Mouse (Mus musculus) telencephalon, adult 2 months (tissue): ENCODE measurements at regions not wholly inside any gene's neighbourhood (a gene's known extent, or its start where the extent isn't known, plus 50 kb on each side); places are given as distances from the start of the nearest gene placed in this dataset.

Experiments used
- DNase-seq: peaks from one replicate; pipeline ENCODE4 v3.0.0-alpha.2; 2011; ENCODE audit warnings: low read depth, low spot score

DNA sequence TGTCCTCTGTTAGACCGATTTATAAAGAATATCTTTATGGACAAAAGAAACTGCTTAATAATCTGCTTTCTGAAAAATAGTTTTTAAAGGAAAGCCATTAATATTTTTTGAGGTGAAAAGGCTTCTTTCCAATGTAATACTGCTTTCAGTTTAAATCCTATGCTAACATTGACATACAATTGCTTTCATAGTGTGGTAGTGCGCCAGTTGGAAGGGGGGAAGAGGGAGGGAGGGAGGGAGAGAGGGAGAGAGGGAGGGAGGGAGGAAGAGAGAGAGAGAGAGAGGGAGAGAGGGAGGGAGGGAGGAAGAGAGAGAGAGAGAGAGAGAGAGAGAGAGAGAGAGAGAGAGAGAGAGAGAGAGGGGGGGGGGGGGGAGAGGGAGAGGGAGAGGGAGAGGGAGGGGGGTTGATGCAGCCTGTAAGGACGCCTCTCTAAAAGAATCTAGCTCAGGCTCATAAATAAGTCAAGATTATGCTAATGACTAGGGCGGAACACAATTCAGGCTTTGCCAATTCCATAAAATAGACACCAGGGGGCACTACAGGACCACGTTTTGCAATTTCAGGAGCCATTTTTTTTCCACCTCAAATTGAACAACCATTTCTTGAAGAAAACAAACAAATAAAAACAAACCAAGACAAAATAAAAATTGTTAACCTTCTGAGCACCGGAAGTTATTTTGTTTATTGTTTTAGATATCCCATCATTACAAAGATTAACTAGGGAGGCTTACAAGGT lies 223.6 kb upstream of the Nfe2l3 start:
- DNase-seq = peak; percentile 67

DNA sequence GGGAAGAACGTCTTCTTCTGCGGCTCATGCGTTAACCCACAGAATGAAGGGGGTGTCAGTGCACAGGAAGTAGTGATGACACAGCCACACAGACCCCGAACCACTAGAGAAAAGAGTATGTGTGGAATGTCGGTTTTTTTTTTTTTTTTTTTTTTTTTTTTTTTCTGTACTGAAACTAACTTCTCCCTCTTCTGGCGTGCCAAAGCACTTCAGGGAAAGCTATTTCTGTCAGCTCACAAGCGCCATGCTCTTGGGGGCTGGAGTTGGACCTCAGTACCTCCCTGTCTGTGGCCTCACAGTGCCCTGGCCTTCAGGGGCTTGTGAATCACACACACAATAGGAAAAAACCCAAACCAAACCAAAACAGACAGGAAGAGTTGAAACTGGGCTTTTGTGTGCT lies 221.1 kb upstream of the Nfe2l3 start:
- DNase-seq = no peak

DNA sequence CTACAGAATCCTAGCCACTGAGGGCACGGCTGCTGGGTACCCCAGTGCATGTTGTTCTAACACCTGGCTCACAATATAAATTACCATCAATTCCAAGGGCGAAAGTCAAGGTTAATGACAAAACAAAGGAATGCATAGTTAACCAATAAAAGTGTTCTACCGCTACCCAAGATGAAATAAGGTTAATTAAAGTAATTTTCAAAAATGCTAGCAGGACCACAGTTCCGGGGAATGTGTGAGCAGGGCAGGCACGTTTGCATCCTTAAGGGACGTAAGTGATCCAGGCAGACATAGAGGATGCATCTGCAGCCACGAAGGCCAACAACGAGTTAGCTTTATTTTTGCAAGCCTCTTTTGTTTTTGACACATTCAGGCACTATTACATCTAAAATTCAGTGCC lies 220.3 kb upstream of the Nfe2l3 start:
- DNase-seq = no peak

DNA sequence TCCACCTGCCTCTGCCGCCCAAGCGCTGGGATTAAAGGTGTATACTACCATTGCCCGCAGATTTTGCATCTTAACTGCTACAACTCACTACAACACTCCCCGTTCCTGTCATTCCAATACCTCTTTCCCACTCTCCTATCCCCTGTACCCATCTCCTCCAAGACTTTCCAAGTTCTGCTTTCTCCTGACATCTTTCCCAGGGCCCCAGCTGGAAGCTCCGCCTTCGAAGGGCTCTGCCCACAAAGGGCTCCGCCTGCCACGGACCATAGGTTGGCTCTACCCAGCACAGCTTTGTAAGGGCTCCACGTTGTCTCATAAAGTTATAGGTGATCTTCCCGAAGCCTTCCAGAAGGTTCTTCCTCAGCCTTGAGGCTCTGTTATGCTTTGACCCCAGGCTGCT lies 217.1 kb upstream of the Nfe2l3 start:
- no peak for DNase-seq

DNA sequence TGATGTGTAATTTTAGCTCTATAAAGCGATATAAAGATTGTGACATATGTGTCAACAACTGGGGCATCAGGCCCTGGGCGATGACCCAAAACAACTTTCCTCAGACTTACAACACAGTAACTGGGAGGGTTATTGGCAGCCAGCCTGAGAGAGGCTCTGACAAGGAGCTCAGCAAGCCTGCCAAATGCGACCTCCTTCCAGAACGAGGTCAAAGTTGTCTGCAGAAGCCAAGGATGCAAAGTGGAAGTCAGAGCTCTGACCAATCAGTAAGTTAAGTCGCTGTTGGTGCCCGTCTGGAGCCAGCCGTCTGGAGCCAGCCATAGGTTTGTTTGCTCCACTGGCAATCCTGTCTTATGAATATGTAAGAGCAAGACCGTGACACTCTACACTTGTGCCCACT lies 216.0 kb upstream of the Nfe2l3 start:
- no peak for DNase-seq

DNA sequence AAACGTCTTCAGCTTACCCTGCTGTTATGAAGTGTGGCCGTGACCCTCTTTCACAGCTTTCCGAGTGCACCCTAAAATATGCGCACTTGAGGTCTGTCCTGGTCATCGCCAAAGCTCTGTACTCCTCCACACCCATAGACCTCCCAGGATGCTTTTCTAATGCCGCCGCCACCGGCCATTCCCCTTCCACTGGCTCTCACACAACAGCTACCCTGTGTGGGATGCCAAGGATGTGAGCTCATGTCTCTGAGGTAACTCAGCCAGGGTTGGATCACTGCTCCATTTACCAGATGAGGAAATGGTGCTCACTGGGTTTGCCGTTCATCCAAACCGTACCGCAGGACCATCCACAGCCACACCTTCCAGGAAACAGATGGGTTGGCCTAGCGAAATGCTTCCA lies 212.8 kb upstream of the Nfe2l3 start:
- no peak for DNase-seq

DNA sequence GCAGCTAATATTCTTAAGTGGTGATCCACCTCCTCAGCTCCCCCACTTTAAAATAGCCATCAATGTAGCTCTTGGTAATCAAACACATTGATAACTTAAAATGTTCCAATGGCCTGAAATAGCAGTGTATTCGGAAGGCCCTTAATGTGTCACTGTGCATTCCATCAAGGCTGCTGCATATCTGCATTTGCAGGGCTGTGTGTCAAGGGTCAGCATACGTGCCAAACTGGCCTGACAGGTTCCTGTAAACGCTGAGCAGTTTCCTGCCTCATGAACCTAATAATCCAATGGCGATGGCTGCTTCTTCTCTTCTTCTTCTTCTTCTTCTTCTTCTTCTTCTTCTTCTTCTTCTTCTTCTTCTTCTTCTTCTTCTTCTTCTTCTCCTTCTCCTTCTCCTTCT lies 211.7 kb upstream of the Nfe2l3 start:
- DNase-seq = no peak

DNA sequence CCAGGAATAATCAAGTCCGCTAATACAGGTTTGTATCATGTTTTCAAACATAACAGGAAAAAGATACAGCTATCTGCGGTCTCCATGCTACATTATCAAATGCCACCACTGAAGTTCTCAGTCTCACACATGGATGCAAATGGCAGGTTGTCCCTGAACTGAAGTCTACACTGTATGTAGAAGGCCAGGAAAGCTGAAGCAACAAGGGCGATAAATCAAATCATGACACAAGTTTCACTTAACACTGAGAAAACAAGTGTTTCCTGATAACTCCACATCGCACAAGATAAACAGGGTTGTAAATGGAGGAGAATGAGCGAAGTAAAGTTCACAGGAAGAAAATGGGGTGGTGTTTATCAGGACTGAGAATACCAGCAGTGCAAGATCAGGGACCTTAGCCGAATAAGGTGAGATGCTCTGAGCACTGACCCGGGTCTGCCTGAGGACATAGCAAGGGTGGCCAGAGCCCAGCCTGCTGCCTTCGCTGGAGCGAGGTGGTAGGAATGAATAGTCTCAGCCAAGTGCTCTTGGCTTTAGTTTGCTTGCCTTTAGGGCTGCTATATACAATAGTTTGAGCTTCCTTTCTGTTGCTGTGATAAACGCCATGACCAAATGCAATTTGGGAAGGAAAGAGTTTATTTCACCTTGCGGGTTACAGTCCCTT lies 196.3 kb upstream of the Nfe2l3 start:
- no peak for DNase-seq

DNA sequence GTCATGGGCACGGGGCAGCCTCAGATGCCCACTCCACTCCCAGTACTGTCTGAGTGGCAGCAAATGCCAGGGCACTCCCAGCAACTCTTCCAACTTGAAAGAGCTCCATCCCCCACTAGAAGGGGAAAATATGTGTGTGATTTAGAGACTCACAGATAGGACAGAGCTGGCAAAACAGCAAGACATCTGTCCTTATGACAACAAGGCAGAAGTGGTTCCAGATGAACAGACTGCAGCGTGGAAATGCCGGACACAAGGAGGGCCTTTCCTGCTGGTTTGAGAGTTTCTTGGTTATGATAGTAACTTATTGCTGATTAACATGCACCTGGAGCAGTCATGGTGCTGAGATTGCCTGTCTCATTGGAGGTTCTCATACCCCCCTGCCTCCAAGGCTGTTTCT lies 192.4 kb upstream of the Nfe2l3 start:
- DNase-seq = no peak

DNA sequence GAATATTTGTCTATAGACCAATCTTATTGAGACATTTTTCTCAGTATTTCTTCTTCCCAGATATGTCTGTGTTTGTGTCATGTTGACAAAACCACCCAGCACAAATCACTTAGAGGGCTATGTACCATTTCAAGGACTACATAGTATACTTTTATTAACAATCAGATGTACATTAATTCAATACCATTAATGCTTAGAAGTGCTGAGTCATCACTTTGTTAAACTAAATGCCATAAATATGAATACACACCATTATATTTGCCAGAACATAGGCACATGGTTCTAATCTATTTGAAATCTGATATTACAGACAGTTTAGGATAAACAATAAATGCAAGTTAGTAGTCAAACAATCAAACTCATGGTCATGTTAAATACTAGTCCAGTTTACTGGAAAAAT lies 182.2 kb upstream of the Nfe2l3 start:
- no peak for DNase-seq

DNA sequence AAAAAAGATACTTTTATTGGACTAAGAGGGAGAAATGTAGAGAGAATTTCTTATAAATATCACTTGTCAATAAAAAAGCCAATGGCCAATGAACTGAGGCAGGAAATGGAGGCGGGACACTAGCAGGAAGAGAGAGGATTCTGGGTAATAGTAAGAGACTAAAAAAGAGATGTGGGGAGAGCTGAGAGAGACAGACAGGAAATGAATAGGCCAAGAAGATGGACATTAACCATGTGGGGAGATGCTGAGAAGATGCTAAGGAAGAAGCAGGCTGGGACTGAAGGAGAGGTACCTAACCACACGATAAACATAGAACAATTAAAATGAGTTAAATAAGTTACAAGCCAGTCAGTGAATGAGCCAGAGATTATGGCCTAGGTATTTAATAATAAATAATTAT lies 181.0 kb upstream of the Nfe2l3 start:
- no peak for DNase-seq

DNA sequence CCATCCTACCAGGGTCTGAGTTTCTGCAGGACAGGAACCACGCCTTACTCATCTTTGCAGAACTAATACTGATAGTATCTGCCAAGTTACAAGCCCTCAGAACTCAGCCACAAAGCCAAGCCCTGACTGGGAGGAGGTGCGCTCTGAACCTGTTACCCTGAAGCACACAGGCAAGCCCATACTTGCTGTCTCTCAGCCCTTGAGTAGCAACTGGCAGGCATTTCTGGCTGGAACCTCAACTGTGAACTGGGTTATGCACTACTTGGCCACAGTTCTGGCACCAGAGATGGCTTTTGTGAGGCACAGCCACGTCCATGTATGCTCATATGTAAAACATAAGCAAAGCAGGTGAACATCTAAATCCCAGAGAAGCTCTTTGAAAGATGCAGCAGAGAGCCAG lies 179.7 kb upstream of the Nfe2l3 start:
- DNase-seq = no peak

DNA sequence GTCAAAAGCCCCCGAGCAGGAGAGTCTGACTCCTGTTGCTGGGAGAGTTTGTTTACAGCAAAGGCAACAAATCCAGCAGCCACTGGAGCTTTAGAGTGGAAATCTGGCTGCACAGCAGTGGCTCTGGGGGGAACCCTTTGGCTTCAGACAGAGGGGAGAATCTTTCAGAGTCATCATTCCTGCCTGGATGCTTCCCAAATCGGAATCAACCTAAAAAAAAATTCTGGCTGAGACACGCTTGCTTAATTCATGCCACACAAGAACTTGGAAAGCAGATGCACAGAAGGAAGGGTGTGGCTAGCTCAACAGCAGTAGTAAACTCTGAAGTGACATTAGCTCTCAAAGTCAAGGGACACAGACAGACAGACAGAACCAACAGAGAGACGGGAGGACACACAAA lies 175.8 kb upstream of the Nfe2l3 start:
- DNase-seq = no peak

DNA sequence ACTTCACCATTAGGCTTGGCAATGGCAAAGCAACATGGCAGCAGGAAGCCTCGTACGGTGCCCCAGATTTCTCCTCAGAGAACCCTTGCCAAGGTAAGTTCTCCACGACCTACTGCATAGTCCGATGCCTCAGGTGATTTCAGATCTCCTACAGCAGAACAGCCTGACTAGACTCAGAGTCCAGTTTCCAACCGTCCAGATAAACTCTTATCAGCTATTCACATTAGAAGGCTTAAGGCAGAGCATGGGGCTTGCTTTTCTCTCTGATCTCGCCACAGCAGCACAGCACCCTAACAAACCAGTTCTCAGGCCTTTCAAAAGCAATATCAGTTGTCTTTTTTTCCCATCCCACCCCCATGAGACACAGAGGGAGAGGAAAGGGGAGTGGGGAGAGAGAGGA lies 174.9 kb upstream of the Nfe2l3 start:
- DNase-seq = no peak

DNA sequence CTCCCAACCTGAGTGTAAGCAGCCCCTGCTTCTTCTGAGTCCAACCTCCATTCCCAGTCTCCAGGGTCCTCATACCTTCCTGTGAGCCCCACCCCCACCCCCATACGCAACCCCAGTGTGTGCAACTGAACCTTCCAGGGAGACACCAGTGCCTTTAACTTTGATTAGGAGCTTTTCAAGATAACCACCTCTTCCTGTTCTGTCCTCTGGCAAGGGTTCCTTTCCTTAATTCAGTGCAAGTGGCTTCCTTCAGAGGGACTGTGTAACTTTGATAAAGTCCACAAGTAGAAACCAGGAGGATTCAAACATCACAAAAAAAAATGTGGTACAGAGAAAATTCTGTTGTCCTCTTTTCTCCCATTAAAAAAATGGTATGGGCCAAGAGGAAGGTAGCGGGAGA lies 174.2 kb upstream of the Nfe2l3 start:
- DNase-seq = no peak

DNA sequence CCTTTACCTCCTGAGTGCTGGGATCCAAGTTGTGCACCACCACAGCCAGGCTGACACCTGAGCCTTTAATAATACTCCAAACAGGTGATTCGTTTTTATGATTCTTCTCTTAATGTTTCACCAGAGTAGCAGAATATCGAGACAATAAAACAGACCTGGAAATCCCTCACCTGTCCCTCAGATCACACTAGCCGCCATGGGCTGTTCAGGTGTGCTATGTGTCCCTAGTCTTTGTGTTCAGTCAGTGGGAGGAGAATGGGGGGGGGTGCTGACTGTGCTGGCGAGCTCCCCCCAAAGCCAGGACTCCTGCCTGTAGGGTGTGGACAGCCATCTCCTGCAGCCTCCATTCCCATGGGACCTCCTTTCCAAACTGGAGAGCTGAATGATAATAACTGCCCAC lies 168.9 kb upstream of the Nfe2l3 start:
- no peak for DNase-seq

DNA sequence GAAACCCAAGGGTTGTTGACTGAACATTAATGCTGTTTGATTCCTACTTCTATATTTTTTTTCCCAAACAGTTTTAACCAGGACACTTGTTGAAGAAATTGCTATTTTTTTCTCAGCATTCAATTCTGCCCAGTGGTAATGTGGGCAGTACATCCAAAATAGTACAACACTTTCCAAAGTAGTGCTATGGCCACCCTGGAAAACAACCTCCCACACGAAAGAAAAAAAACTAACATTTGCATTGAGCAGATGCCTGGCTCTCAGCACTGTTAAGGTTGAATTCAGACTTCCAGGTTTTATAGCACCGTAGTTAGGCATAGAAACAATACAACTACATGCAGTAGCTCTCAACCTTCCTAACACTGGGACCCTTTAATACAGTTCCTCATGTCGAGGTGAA lies 167.1 kb upstream of the Nfe2l3 start:
- peak; percentile 68 for DNase-seq

DNA sequence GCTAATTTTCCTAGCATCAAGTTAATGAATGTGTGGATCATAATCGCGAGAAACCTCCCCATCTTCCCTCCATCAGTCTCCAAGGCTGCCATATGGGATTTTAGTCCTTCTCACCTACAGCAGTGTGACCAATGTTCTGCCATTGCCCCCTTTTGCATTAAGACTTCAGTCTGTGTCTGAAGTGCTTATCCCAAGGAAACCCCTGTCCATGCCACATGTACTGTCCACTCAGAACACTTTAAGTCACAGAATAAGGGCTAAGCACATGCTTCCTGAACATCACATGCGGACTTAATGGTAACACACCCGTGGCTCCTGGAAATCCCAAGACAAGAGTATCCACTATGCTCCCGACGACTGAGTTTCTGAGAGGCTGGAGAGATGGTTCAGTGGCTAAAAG lies 165.7 kb upstream of the Nfe2l3 start:
- DNase-seq = no peak

DNA sequence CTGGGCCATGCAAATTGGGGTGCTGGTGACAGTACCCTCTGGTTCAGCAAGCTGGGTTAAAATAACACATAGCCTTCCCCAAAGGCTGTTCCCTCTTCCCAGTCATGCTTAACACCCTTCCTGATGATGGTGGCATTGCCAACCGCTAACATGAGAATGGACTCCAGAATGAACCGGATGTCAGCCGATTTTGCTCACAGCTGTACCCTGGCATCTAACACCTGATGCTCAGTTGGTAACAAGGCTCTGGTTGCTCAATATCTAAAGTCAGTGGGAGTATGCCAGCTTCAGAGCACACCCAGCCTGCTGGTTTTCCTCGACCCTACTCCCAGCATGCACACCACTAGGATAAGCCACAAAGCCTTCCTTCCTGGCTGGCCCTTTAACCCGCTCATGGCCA lies 164.6 kb upstream of the Nfe2l3 start:
- DNase-seq = no peak

DNA sequence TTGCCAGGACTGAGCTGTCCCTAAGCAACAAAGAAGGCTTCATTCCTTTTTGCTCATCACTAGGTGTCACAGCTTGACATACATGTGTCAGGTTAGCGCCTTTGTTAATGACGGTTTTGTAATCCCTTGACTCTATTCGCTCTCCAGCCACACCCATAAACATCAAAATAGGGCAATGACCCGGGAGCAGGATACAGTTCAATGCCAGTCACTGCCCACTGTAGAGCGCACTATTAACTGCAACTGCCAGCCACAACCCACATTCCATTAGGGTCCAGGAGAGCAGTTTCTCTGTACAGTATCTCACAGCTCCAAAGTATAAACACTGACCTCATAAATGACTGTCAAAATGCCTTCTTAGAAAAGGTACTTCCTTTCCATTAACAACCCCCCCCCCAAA lies 163.5 kb upstream of the Nfe2l3 start:
- DNase-seq = no peak

DNA sequence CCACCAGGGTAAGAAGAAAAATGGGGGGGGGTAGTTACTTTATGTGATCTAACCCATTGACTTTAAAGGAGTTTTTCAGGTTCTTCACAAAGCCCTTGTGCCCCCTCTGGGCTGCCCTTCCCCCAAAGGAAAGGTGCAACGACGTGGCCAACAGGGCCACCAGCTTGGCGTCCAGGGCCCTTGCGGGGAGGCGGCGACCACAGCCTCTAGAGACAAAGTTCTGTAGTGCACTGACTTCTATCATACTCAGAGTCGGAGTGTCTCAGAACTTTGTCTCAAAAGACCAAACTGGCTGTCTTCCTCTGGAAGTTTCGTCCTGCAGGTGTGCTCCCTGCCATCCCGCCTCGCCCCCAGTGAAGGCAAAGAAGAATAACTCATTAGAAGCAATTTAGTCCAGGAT lies 162.9 kb upstream of the Nfe2l3 start:
- no peak for DNase-seq

DNA sequence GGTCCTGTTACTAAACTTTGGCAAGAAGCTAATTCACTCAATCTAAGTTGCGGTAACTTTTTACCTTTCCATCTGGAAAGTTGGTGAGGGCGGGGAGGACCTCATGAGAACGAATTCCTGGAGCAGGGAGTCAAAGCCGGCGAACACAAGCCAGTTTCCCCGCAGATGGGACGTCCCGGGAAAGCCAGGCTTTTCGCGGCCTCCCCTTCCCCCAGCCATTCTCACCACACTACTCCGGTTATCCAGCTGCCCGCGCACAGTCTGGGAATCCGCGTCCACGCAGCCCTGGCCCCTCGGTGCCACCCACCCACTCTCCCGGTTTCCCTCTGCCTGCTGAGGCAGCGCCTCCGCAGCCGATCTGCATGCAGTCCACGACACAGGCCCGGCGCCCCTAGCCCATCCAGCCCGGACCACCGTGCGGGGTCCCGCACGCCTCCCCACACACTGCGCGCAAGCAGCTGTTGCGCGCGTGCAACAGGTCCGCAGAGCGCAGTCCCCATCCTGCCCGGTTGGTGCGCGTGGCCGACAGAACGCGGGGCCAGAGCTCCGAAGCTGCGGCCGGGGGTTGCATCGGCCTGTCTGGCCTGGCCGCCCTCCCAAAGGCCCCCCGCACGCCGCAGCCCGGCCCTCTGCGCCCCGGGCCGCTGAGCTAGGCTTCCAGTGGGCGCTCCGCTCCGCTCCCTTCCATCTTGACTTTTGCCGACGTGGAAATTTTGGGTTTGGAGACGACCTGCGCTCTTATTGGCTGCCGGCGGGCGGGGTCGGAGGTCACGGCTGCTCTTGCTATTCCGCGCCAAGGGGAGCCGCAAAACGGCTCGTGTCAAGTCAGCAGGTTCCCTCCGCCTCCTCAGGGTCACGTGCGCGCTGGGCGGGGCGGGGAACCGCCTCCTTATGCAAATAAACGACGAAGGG lies 162.0 kb upstream of the Nfe2l3 start:
- peak; percentile 19 for DNase-seq

DNA sequence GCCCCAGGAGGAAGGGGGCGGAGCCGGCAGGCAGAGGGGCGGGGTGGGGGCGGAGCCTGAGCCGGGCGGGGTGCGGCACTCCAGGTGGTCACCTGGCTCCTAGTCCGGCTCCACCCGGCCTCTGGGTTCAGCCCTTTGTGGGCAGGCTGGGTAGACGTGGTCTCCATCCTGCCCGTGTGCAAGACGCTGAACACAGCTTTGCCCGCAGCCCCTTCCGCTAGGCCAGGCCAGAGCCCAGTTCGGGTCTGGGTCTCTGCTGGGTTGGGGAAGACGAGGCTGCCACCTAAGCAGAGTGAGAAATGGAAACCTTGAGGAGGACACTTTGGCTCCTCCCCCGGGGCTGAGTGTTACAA lies 161.4 kb upstream of the Nfe2l3 start:
- DNase-seq = no peak
